Mouse (Mus musculus) E14TG2a.4 (cell line): Measurements from ENCODE around the gene Dll3.

Experiments
- H3K27me3 ChIP-seq: 2 replicates; pipeline ENCODE4 v1.6.1; 2014; ENCODE audit warnings: low read length, control low read depth; ENCODE audit not compliant: insufficient read depth
- H3K36me3 ChIP-seq: 2 replicates; pipeline ENCODE4 v1.6.1; 2014; ENCODE audit warnings: low read length, control low read depth; ENCODE audit not compliant: insufficient read depth
- H3K4me1 ChIP-seq: replicated peaks from 2 replicates; pipeline ENCODE4 v1.6.1; 2014; ENCODE audit warnings: low read depth, low read length, control low read depth
- H3K4me3 ChIP-seq: replicated peaks from 2 replicates; pipeline ENCODE4 v1.5.1; 2014; ENCODE audit warnings: mild to moderate bottlenecking, low read length
- H3K9me3 ChIP-seq: 2 replicates; pipeline ENCODE4 v1.6.1; 2014; ENCODE audit warnings: low read length, control low read depth
- CTCF ChIP-seq: conservative IDR thresholded peaks from 2 replicates; pipeline ENCODE4 v1.5.1; 2014; ENCODE audit warnings: low read length
- NANOG ChIP-seq: IDR thresholded peaks from 2 replicates; pipeline ENCODE4 v1.6.1; 2014; ENCODE audit warnings: borderline replicate concordance, low read length, mixed read lengths
- POU5F1 ChIP-seq: IDR thresholded peaks from 2 replicates; pipeline ENCODE4 v1.6.1; 2014; ENCODE audit warnings: low read length, borderline replicate concordance

Gene Dll3

DNA sequence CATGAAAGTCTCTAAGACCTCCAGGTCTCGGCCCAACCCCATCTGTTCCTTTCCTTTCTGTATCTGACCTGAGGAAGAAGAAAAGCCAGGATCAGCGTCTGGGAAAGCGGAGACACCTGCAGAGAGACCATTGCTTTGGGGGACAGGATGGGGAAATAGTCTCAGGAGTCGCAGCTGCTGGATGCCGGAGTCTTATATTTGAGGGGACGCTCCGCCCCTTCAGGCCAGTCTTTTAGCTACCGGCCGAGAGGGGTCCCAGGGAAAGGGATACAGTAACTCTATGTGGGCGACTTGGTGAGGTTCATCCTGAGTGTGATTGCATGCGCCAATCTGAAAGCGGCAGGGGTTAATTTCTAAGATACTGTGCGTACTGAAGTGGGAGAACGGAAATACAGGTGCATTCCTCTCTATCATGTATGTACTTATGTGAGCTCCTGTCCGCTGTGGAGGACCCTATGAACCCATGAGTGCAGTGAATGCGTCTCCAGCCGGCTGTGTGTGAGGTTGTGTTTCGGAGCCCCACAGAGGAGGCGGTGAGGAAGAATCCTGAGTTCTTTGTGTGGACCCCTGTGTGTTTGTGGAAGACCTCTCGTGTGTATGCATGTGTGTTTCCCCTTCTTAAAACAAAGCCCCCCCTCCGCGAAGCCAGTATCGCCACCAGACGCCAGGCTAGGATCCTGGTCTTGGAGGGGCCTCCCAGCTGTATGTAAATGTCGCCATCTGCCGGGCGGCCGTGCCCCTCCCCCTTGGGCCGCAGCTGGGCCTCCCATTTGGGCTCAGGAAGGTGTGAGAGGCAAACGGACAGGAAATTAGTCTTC lies at the start of gene Dll3:
TSS of gene Dll3 (minus strand) at position 623 of the 818 bp plus-strand sequence.
- TF ChIP-seq POU5F1 (no peak), CTCF (0 out of 2 replicates have a peak, but pooled peaks have one; percentile 3), NANOG (no peak)
- H3K27me3 ChIP-seq: peaks cover 41% of the 10 kb centered on the region
- H3K36me3 ChIP-seq: peaks cover 34% of the 10 kb centered on the region
- H3K9me3 ChIP-seq: no peaks in the 10 kb centered on the region
- peaks cover 69% of the 10 kb centered on the region for H3K4me1 ChIP-seq
- H3K4me3 ChIP-seq: peak within 1 kb of the TSS; percentile 78

DNA sequence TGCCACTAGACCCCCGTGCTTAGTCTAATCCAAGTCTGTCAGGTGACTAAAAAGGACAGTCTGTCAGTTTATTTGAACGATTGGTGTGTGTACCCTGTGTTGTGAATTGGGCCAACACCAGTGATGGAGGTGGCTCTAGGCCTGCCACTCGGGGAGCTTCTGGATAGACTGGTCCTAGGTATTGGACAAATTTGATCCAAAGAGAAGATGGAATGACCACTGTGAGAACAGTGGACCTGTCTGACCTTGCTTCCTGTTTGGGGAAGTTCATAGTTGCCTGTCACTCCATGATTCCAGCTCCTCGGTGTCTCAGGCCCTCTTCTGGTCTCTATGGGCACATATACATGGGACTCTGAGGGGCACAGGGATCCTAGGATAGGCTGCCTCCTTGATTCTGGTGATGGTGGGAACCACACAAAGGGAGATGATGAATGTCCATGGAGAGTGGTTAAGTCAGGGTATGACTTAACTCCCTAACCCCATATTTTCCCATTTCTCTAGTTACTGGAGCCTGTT lies 49.7 kb upstream of the Dll3 start:
- Histone ChIP-seq H3K36me3 (peaks cover 50% of the 10 kb centered on the region), H3K4me1 (peaks cover 64% of the 10 kb centered on the region), H3K4me3 (peak overlapping the region; percentile 99), H3K27me3 (no peaks in the 10 kb centered on the region), H3K9me3 (no peaks in the 10 kb centered on the region)
- TF ChIP-seq CTCF (no peak), NANOG (no peak), POU5F1 (no peak)

DNA sequence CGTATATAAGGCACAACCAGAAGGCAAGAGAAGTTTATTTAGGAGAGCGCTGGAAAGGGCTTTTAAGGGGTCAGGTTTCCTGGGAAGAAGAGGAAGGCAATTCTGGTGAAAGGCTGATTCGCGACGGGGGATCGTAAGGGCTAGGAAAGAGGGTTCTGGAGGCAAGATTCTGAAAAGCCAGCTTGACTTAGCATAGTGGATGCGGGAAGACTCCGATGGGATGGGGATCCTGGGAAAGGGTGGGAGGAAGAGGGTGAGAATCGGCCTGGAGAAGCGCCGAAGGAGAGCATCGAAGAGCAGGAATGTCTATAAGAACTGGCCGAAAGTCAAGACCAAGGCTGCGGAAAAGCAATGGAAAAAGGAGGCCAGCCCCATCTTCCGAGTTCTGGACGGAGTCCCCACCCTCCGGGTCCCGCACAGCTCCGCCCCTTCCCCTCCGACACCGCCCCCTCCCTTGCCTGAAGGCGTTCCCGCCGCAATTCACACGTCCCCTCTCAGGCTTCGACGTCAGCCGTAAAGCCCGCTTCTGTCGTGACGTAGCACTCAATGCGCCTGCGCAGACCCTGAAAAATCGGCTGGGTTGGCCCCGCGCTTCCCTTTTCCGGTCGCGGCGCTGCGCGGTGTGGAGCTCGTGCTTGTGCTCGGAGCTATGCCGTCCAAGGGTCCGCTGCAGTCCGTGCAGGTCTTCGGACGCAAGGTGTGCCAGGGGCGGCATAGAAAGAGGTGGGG lies 48.3 kb upstream of the Dll3 start, which contains the start of gene Rps16:
TSS of gene Rps16 (plus strand) at position 498 of the 729 bp plus-strand sequence.
- H3K4me3 ChIP-seq: peak within 1 kb of the TSS; percentile 99
- no peaks in the 10 kb centered on the region for H3K9me3 ChIP-seq
- peaks cover 54% of the 10 kb centered on the region for H3K4me1 ChIP-seq
- no peaks in the 10 kb centered on the region for H3K27me3 ChIP-seq
- TF ChIP-seq CTCF (no peak), NANOG (no peak), POU5F1 (no peak)
- H3K36me3 ChIP-seq: peaks cover 43% of the 10 kb centered on the region

DNA sequence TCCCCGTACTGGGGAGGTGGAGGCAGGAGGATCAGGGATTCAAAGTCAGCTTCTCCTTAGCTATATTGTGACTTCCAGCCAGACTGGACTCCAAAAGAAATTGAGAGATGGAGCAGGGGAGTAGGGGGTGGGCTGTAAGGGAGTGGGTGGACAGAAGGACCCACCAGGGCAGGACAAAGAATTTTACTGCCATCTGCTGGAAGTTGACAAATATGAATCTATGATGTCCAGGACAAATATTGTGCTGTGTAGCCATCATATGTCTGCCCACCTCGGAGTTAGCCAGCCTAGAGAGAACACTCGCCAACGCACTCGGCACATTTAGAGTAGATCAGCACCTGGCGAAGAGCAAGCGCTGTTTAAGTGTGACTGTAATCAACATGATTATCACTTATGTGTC lies 46.6 kb upstream of the Dll3 start:
- no peaks in the 10 kb centered on the region for H3K9me3 ChIP-seq

GRCm38 (mm10) chr7:28347746-28348145 lies 45.7 kb upstream of the Dll3 start:
- Histone ChIP-seq H3K4me3 (no peak overlapping the region), H3K36me3 (peaks cover 17% of the 10 kb centered on the region), H3K9me3 (no peaks in the 10 kb centered on the region), H3K27me3 (no peaks in the 10 kb centered on the region), H3K4me1 (peaks cover 45% of the 10 kb centered on the region)
- TF ChIP-seq CTCF: no peak
- TF ChIP-seq POU5F1: no peak

More for the DNA sequence above, 46.6 kb upstream of the Dll3 start:
- H3K27me3 ChIP-seq: no peaks in the 10 kb centered on the region
- no peak overlapping the region for H3K4me3 ChIP-seq
- no peak for TF ChIP-seq NANOG
- peaks cover 46% of the 10 kb centered on the region for H3K4me1 ChIP-seq
- H3K36me3 ChIP-seq: peaks cover 26% of the 10 kb centered on the region

GRCm38 (mm10) chr7:28344637-28345036 lies 42.6 kb upstream of the Dll3 start:
- Histone ChIP-seq H3K9me3 (no peaks in the 10 kb centered on the region), H3K4me1 (peaks cover 56% of the 10 kb centered on the region), H3K4me3 (no peak overlapping the region), H3K36me3 (no peaks in the 10 kb centered on the region), H3K27me3 (no peaks in the 10 kb centered on the region)
- no peak for TF ChIP-seq NANOG
- TF ChIP-seq CTCF: peak; percentile 94
- TF ChIP-seq POU5F1: no peak

GRCm38 (mm10) chr7:28341381-28341780 lies 39.3 kb upstream of the Dll3 start:
- Histone ChIP-seq H3K9me3 (no peaks in the 10 kb centered on the region), H3K36me3 (peaks cover 7% of the 10 kb centered on the region), H3K27me3 (no peaks in the 10 kb centered on the region), H3K4me1 (peaks cover 64% of the 10 kb centered on the region), H3K4me3 (no peak overlapping the region)
- TF ChIP-seq NANOG (no peak), POU5F1 (no peak)

GRCm38 (mm10) chr7:28339213-28339917 lies 37.3 kb upstream of the Dll3 start:
- TF ChIP-seq CTCF (no peak), POU5F1 (no peak), NANOG (no peak)
- peak overlapping the region; percentile 93 for H3K4me3 ChIP-seq
- H3K9me3 ChIP-seq: no peaks in the 10 kb centered on the region
- H3K4me1 ChIP-seq: peaks cover 81% of the 10 kb centered on the region
- H3K36me3 ChIP-seq: peaks cover 26% of the 10 kb centered on the region
- no peaks in the 10 kb centered on the region for H3K27me3 ChIP-seq
